Mouse (Mus musculus): Measurements from ENCODE around the gene Rnf207. TPM values are rescaled to one million over a fixed set of nuclear protein-coding genes. Genes with fewer than 3 reads are reported as not detected.
A peak's percentile ranks its signal among the peaks of the same experiment; 100 is the strongest.

Gene Rnf207
- polyA plus RNA-seq, 1 experiment from 2014 or later = 27.5 TPM

- H3K9ac ChIP-seq (ENCODE audit: low read depth, low read length) = 0 out of 2 replicates have a peak within 1 kb of the TSS, but pooled peaks have one; percentile 34
- peaks cover 13% of the 10 kb centered on the region for H3K4me1 ChIP-seq (ENCODE audit: control insufficient read depth, insufficient read depth, low read length)
- WGBS (ENCODE audit: insufficient replicate concordance) = 3% methylated on average over 77 of the region's 120 CpGs
- no peak within 1 kb of the TSS for H3K27ac ChIP-seq (ENCODE audit: low read depth, low read length)
- H3K9me3 ChIP-seq (replicated peaks; ENCODE audit: control insufficient read depth, low read length) = no peaks in the 10 kb centered on the region
- H3K4me3 ChIP-seq (ENCODE audit: low read depth, low read length) = peak within 1 kb of the TSS; percentile 55
- H3K36me3 ChIP-seq (ENCODE audit: control insufficient read depth, insufficient read depth, low read length) = peaks cover 15% of the 10 kb centered on the region
- H3K4me2 ChIP-seq = peak within 1 kb of the TSS; percentile 97
- H3K27me3 ChIP-seq (ENCODE audit: control insufficient read depth, insufficient read depth, low read length) = peaks cover 70% of the 10 kb centered on the region
- no peak for ATAC-seq (replicated peaks; ENCODE audit: insufficient number of reproducible peaks, low FRiP score, low TSS enrichment)
Measured at GRCm38 (mm10) chr4:152338419-152339292, 19.9 kb upstream of the Rnf207 start, which contains the start of gene Chd5. Gene Chd5, plus strand, starts transcription at chr4:152338651.

- ATAC-seq (replicated peaks; ENCODE audit: insufficient number of reproducible peaks, low FRiP score, low TSS enrichment) = no peak
- H3K27me3 ChIP-seq (ENCODE audit: control insufficient read depth, insufficient read depth, low read length) = peaks cover 63% of the 10 kb centered on the region
- H3K9me3 ChIP-seq (replicated peaks; ENCODE audit: control insufficient read depth, low read length) = no peaks in the 10 kb centered on the region
- peaks cover 21% of the 10 kb centered on the region for H3K36me3 ChIP-seq (ENCODE audit: control insufficient read depth, insufficient read depth, low read length)
- peaks cover 13% of the 10 kb centered on the region for H3K4me1 ChIP-seq (ENCODE audit: control insufficient read depth, insufficient read depth, low read length)
- no peak overlapping the region for H3K27ac ChIP-seq (ENCODE audit: low read depth, low read length)
- H3K4me2 ChIP-seq = no peak overlapping the region
- H3K4me3 ChIP-seq (ENCODE audit: low read depth, low read length) = no peak overlapping the region
- 27% methylated on average over 6 of the region's 6 CpGs for WGBS (ENCODE audit: insufficient replicate concordance)
- no peak overlapping the region for H3K9ac ChIP-seq (ENCODE audit: low read depth, low read length)
Measured at GRCm38 (mm10) chr4:152337772-152338171, 19.0 kb upstream of the Rnf207 start.

- no peak overlapping the region for H3K27ac ChIP-seq (ENCODE audit: low read depth, low read length)
- H3K27me3 ChIP-seq (ENCODE audit: control insufficient read depth, insufficient read depth, low read length) = peaks cover 25% of the 10 kb centered on the region
- 93% methylated on average over 12 of the region's 12 CpGs for WGBS (ENCODE audit: insufficient replicate concordance)
Measured at GRCm38 (mm10) chr4:152333587-152333986, 14.8 kb upstream of the Rnf207 start.

GRCm38 (mm10) chr4:152332952-152333351 lies 14.2 kb upstream of the Rnf207 start:
- ATAC-seq (replicated peaks; ENCODE audit: insufficient number of reproducible peaks, low FRiP score, low TSS enrichment) = no peak
- no peaks in the 10 kb centered on the region for H3K9me3 ChIP-seq (replicated peaks; ENCODE audit: control insufficient read depth, low read length)

More at GRCm38 (mm10) chr4:152333587-152333986, 14.8 kb upstream of the Rnf207 start:
- no peak overlapping the region for H3K4me3 ChIP-seq (ENCODE audit: low read depth, low read length)
- H3K9me3 ChIP-seq (replicated peaks; ENCODE audit: control insufficient read depth, low read length) = no peaks in the 10 kb centered on the region
- no peak for ATAC-seq (replicated peaks; ENCODE audit: insufficient number of reproducible peaks, low FRiP score, low TSS enrichment)
- no peak overlapping the region for H3K9ac ChIP-seq (ENCODE audit: low read depth, low read length)
- H3K4me2 ChIP-seq = no peak overlapping the region
- peaks cover 1% of the 10 kb centered on the region for H3K4me1 ChIP-seq (ENCODE audit: control insufficient read depth, insufficient read depth, low read length)
- H3K36me3 ChIP-seq (ENCODE audit: control insufficient read depth, insufficient read depth, low read length) = peaks cover 49% of the 10 kb centered on the region

GRCm38 (mm10) chr4:152328691-152329090 lies 9.9 kb upstream of the Rnf207 start:
- no peak for ATAC-seq (replicated peaks; ENCODE audit: insufficient number of reproducible peaks, low FRiP score, low TSS enrichment)
- Histone ChIP-seq H3K36me3 (ENCODE audit: control insufficient read depth, insufficient read depth, low read length) (peaks cover 39% of the 10 kb centered on the region), H3K4me2 (no peak overlapping the region), H3K4me3 (ENCODE audit: low read depth, low read length) (no peak overlapping the region), H3K9ac (ENCODE audit: low read depth, low read length) (no peak overlapping the region), H3K27me3 (ENCODE audit: control insufficient read depth, insufficient read depth, low read length) (no peaks in the 10 kb centered on the region), H3K4me1 (ENCODE audit: control insufficient read depth, insufficient read depth, low read length) (peaks cover 7% of the 10 kb centered on the region), H3K27ac (ENCODE audit: low read depth, low read length) (no peak overlapping the region), H3K9me3 (replicated peaks; ENCODE audit: control insufficient read depth, low read length) (no peaks in the 10 kb centered on the region)
- 80% methylated on average over 6 of the region's 6 CpGs for whole genome bisulfite sequencing (ENCODE audit: insufficient replicate concordance)

More at GRCm38 (mm10) chr4:152332952-152333351, 14.2 kb upstream of the Rnf207 start:
- Histone ChIP-seq H3K4me1 (ENCODE audit: control insufficient read depth, insufficient read depth, low read length) (no peaks in the 10 kb centered on the region), H3K36me3 (ENCODE audit: control insufficient read depth, insufficient read depth, low read length) (peaks cover 50% of the 10 kb centered on the region), H3K27ac (ENCODE audit: low read depth, low read length) (no peak overlapping the region), H3K4me3 (ENCODE audit: low read depth, low read length) (no peak overlapping the region), H3K27me3 (ENCODE audit: control insufficient read depth, insufficient read depth, low read length) (peaks cover 18% of the 10 kb centered on the region), H3K9ac (ENCODE audit: low read depth, low read length) (no peak overlapping the region), H3K4me2 (no peak overlapping the region)
- WGBS (ENCODE audit: insufficient replicate concordance) = 33% methylated on average over 2 of the region's 2 CpGs

GRCm38 (mm10) chr4:152326543-152326942 lies 7.8 kb upstream of the Rnf207 start:
- no peak for ATAC-seq (replicated peaks; ENCODE audit: insufficient number of reproducible peaks, low FRiP score, low TSS enrichment)
- Histone ChIP-seq H3K4me1 (ENCODE audit: control insufficient read depth, insufficient read depth, low read length) (peaks cover 7% of the 10 kb centered on the region), H3K4me2 (peak overlapping the region; percentile 95), H3K27ac (ENCODE audit: low read depth, low read length) (no peak overlapping the region), H3K9ac (ENCODE audit: low read depth, low read length) (peak overlapping the region; percentile 90), H3K36me3 (ENCODE audit: control insufficient read depth, insufficient read depth, low read length) (peaks cover 24% of the 10 kb centered on the region), H3K9me3 (replicated peaks; ENCODE audit: control insufficient read depth, low read length) (no peaks in the 10 kb centered on the region), H3K27me3 (ENCODE audit: control insufficient read depth, insufficient read depth, low read length) (no peaks in the 10 kb centered on the region), H3K4me3 (ENCODE audit: low read depth, low read length) (peak overlapping the region; percentile 96)
- under 1% methylated on average over 11 of the region's 11 CpGs for WGBS (ENCODE audit: insufficient replicate concordance)

- peak within 1 kb of the TSS; percentile 90 for H3K9ac ChIP-seq (ENCODE audit: low read depth, low read length)
- H3K27ac ChIP-seq (ENCODE audit: low read depth, low read length) = peak within 1 kb of the TSS; percentile 75
- peak within 1 kb of the TSS; percentile 95 for H3K4me2 ChIP-seq
- H3K4me3 ChIP-seq (ENCODE audit: low read depth, low read length) = peak within 1 kb of the TSS; percentile 96
- no peaks in the 10 kb centered on the region for H3K27me3 ChIP-seq (ENCODE audit: control insufficient read depth, insufficient read depth, low read length)
- ATAC-seq (replicated peaks; ENCODE audit: insufficient number of reproducible peaks, low FRiP score, low TSS enrichment) = peak; percentile 91
- WGBS (ENCODE audit: insufficient replicate concordance) = under 1% methylated on average over 68 of the region's 70 CpGs
- peaks cover 7% of the 10 kb centered on the region for H3K4me1 ChIP-seq (ENCODE audit: control insufficient read depth, insufficient read depth, low read length)
- H3K36me3 ChIP-seq (ENCODE audit: control insufficient read depth, insufficient read depth, low read length) = peaks cover 18% of the 10 kb centered on the region
- no peaks in the 10 kb centered on the region for H3K9me3 ChIP-seq (replicated peaks; ENCODE audit: control insufficient read depth, low read length)
Measured at GRCm38 (mm10) chr4:152325574-152326411, 7.0 kb upstream of the Rnf207 start, which contains the start of gene Rpl22. Gene Rpl22, plus strand, starts transcription at chr4:152325742.

All from heart, embryonic 11.5 days (tissue).